Mouse (Mus musculus): ENCODE measurements around the gene Trim50. TPM values are rescaled to one million over a fixed set of nuclear protein-coding genes. Genes with fewer than 3 reads are reported as not detected.

Trim50 gene
- total and polyA plus RNA-seq, 2 experiments from 2014 or later, result not detected

DNA sequence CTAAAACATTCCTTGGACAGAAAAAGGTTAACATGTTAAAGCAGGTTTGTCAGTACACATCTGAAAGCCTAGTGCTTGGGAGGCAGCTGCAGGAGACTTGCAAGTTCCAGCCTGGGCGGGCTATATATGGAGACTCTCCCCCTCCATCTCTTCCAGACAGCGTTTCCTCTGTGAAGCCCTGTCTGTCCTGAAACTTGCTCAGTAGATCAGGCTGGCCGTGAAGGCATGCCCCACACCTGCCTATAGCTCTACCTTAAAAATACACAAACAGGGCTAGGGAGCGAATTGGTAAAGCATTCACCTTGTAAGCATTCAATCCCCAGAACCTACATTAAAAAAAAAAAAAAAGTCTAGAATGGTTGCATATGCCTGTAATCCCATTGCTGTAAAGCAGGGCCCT lies 23.6 kb upstream of the Trim50 start:
- Histone ChIP-seq H3K4me3 (ENCODE audit: low read depth, low read length) (no peak overlapping the region), H3K4me2 (ENCODE audit: low read depth, low read length, poor library complexity, severe bottlenecking) (no peak overlapping the region), H3K4me1 (ENCODE audit: insufficient read depth, low read length) (peaks cover 4% of the 10 kb centered on the region; the same call in 1 of the 2 replicates), H3K36me3 (ENCODE audit: insufficient read depth, low read length) (no peaks in the 10 kb centered on the region), H3K9ac (replicated peaks; ENCODE audit: low read length, poor library complexity, severe bottlenecking) (no peak overlapping the region), H3K9me3 (ENCODE audit: low read length) (no peaks in the 10 kb centered on the region), H3K27me3 (ENCODE audit: insufficient read depth, low read length) (no peaks in the 10 kb centered on the region), H3K27ac (ENCODE audit: low read depth, low read length) (no peak overlapping the region)
- ATAC-seq (ENCODE audit: low FRiP score) (no peak), DNase-seq (ENCODE audit: low spot score) (no peak)
- no peak for TF ChIP-seq CTCF (IDR thresholded peaks at IDR 0.05)
- 94% methylated on average over 4 of the region's 4 CpGs for WGBS

DNA sequence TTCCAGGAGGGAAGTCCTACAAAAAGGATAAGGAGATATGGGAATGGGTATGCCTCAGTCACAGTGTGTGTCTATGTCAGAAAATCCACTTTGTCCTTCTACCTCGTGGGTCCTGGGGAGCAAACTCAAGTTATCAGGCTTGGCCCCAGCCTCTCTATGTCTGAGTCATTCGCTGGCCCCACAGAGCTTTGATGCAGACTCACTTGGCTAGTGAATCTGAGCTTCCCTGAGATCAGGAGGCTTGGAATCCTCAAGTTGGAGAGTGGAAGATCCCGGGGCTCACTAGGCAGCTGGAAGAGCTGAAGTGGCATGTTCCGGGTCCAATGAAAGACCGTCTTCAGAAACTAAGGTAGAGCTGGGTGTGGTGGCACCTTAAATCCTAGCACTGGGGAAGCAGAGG lies 22.9 kb upstream of the Trim50 start:
- Histone ChIP-seq H3K27me3 (ENCODE audit: insufficient read depth, low read length) (no peaks in the 10 kb centered on the region), H3K4me2 (ENCODE audit: low read depth, low read length, poor library complexity, severe bottlenecking) (no peak overlapping the region), H3K4me3 (ENCODE audit: low read depth, low read length) (no peak overlapping the region), H3K36me3 (ENCODE audit: insufficient read depth, low read length) (no peaks in the 10 kb centered on the region), H3K27ac (ENCODE audit: low read depth, low read length) (no peak overlapping the region), H3K9ac (replicated peaks; ENCODE audit: low read length, poor library complexity, severe bottlenecking) (no peak overlapping the region), H3K4me1 (ENCODE audit: insufficient read depth, low read length) (peaks cover 4% of the 10 kb centered on the region; the same call in 1 of the 2 replicates), H3K9me3 (ENCODE audit: low read length) (no peaks in the 10 kb centered on the region)
- DNase-seq (ENCODE audit: low spot score) (no peak), ATAC-seq (ENCODE audit: low FRiP score) (no peak)
- no peak for TF ChIP-seq CTCF (IDR thresholded peaks at IDR 0.05)
- WGBS, result 84% methylated on average over 5 of the region's 5 CpGs

DNA sequence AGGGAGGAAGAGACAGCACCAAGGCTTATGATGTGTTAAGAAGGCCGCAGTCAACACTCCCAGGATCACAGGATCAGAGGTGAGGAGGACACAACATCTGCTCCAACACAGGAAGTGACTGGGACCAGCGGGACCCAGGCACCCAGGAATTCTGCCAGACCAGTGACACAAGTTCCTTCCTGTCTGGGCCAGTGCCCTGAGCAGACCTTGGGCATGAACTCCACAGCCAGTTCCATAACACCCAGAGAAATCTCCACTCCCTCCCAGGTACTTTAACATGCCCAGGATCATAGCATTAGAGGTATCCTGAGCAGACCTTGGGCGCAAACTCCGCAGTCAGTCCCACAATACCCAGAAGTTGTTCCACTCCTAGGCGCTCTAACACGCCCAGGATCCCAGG lies 21.9 kb upstream of the Trim50 start:
- ATAC-seq (ENCODE audit: low FRiP score), result no peak
- Histone ChIP-seq H3K4me2 (ENCODE audit: low read depth, low read length, poor library complexity, severe bottlenecking) (no peak overlapping the region), H3K9me3 (ENCODE audit: low read length) (no peaks in the 10 kb centered on the region), H3K4me1 (ENCODE audit: insufficient read depth, low read length) (peaks cover 2% of the 10 kb centered on the region; the same call in 1 of the 2 replicates), H3K4me3 (ENCODE audit: low read depth, low read length) (no peak overlapping the region), H3K36me3 (ENCODE audit: insufficient read depth, low read length) (no peaks in the 10 kb centered on the region), H3K27ac (ENCODE audit: low read depth, low read length) (no peak overlapping the region), H3K9ac (replicated peaks; ENCODE audit: low read length, poor library complexity, severe bottlenecking) (no peak overlapping the region), H3K27me3 (ENCODE audit: insufficient read depth, low read length) (no peaks in the 10 kb centered on the region)
- DNase-seq (ENCODE audit: low spot score), result no peak
- no peak for TF ChIP-seq CTCF (IDR thresholded peaks at IDR 0.05)
- 85% methylated on average over 6 of the region's 6 CpGs for WGBS

DNA sequence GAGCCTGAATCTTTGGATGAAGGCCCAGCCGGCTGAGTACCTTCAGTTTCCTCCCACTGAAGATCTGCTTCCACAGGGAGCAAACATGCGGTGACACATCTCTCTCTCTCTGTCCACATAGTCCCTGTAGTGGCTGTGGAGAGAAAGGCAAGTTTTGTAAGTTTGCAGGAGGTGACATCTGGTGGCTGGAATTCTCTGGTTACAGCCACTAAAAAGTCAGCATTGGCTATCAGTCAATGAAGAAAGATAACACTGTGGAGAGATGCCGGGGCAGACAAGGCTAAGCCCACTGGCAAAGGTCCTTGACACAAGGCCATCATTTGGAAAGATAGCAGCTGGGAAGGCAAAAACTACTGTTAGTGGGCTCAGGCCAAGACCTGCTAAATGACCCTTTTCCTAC lies 15.5 kb upstream of the Trim50 start:
- H3K27me3 ChIP-seq (ENCODE audit: insufficient read depth, low read length), result no peaks in the 10 kb centered on the region
- ATAC-seq (ENCODE audit: low FRiP score) (no peak), DNase-seq (ENCODE audit: low spot score) (peak; percentile 8)
- H3K4me2 ChIP-seq (ENCODE audit: low read depth, low read length, poor library complexity, severe bottlenecking), result no peak overlapping the region
- no peaks in the 10 kb centered on the region for H3K4me1 ChIP-seq (ENCODE audit: insufficient read depth, low read length)
- no peak overlapping the region for H3K9ac ChIP-seq (replicated peaks; ENCODE audit: low read length, poor library complexity, severe bottlenecking)
- no peak overlapping the region for H3K27ac ChIP-seq (ENCODE audit: low read depth, low read length)
- no peaks in the 10 kb centered on the region for H3K36me3 ChIP-seq (ENCODE audit: insufficient read depth, low read length)
- peak; percentile 64 for TF ChIP-seq CTCF (IDR thresholded peaks at IDR 0.05)
- WGBS, result 59% methylated on average over 3 of the region's 3 CpGs
- no peak overlapping the region for H3K4me3 ChIP-seq (ENCODE audit: low read depth, low read length)
- no peaks in the 10 kb centered on the region for H3K9me3 ChIP-seq (ENCODE audit: low read length)

DNA sequence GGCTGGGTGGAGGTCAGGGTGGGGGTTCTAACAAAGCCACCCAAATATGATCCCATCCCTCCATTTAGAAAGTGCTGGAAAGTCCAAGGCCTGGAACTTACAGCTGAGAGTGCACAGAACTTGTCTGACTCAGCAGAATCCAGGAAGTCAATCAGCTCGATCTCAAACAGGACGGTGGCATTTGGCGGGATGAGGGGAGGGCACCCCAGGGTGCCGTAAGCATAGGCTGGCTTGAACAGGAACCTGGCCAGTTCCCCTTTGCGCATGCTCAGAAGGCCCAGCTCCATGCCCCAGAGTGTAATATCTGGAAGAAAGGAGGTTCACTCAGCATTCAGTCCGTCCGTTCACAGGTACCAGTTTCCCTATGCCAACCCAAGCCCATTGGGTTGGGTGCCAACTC lies 7.1 kb upstream of the Trim50 start:
- DNase-seq (ENCODE audit: low spot score), result no peak

DNA sequence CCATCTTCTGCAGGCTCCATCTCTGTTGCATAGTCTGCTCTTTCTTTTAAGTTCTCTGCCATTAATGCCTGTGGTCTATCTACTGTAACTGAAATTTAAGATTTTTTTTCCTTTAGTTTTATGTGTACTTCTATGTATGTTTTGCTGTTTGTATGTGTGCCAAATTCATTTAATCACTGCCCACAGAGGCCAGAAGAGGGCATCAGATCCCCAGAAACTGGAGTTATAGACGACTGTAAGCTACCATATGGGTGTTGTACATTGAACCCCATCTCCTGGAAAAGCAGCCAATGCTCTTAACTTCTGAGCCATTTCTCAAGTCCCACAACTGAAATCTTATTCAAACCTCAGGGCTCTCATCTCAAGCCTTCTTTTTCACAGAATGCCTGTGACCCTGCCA lies 6.7 kb upstream of the Trim50 start:
- Histone ChIP-seq H3K9me3 (ENCODE audit: low read length) (no peaks in the 10 kb centered on the region; the same call in 1 of the 2 replicates), H3K4me1 (ENCODE audit: insufficient read depth, low read length) (no peaks in the 10 kb centered on the region), H3K27me3 (ENCODE audit: insufficient read depth, low read length) (no peaks in the 10 kb centered on the region), H3K36me3 (ENCODE audit: insufficient read depth, low read length) (no peaks in the 10 kb centered on the region), H3K4me2 (ENCODE audit: low read depth, low read length, poor library complexity, severe bottlenecking) (no peak overlapping the region), H3K4me3 (ENCODE audit: low read depth, low read length) (no peak overlapping the region), H3K9ac (replicated peaks; ENCODE audit: low read length, poor library complexity, severe bottlenecking) (no peak overlapping the region), H3K27ac (ENCODE audit: low read depth, low read length) (no peak overlapping the region)
- WGBS, result 24% methylated on average over 1 of the region's 1 CpGs
- ATAC-seq (ENCODE audit: low FRiP score), result no peak
- TF ChIP-seq CTCF (IDR thresholded peaks at IDR 0.05), result peak; percentile 50
- DNase-seq (ENCODE audit: low spot score), result no peak

More for the DNA sequence above, 7.1 kb upstream of the Trim50 start:
- Histone ChIP-seq H3K4me2 (ENCODE audit: low read depth, low read length, poor library complexity, severe bottlenecking) (no peak overlapping the region), H3K27ac (ENCODE audit: low read depth, low read length) (no peak overlapping the region), H3K36me3 (ENCODE audit: insufficient read depth, low read length) (no peaks in the 10 kb centered on the region), H3K4me3 (ENCODE audit: low read depth, low read length) (no peak overlapping the region), H3K27me3 (ENCODE audit: insufficient read depth, low read length) (no peaks in the 10 kb centered on the region), H3K4me1 (ENCODE audit: insufficient read depth, low read length) (no peaks in the 10 kb centered on the region), H3K9me3 (ENCODE audit: low read length) (no peaks in the 10 kb centered on the region; the same call in 1 of the 2 replicates), H3K9ac (replicated peaks; ENCODE audit: low read length, poor library complexity, severe bottlenecking) (no peak overlapping the region)
- no peak for TF ChIP-seq CTCF (IDR thresholded peaks at IDR 0.05)
- 77% methylated on average over 7 of the region's 7 CpGs for WGBS
- no peak for ATAC-seq (ENCODE audit: low FRiP score)

Data from midbrain, postnatal 0 days (tissue).